Mouse (Mus musculus) layer of hippocampus, adult 8-10 months (tissue): ENCODE measurements around the gene Dync1li2. TPM values are rescaled to one million over a fixed set of nuclear protein-coding genes. Genes with fewer than 3 reads are reported as not detected.

Experiments
- DNase-seq, 2 experiments: peaks; one replicate each; pipeline ENCODE4 v3.0.0; 2022; ENCODE audit warnings: low spot score in 2 of 2
- total RNA-seq, 4 experiments: library from RNA; stranded (reverse); gene quantifications; 2 replicates each; pipeline ENCODE4 v1.2.4; 2022

The Dync1li2 gene
- total RNA-seq = 100 to 1,000 TPM; 230 to 304 (median 242) TPM

DNA sequence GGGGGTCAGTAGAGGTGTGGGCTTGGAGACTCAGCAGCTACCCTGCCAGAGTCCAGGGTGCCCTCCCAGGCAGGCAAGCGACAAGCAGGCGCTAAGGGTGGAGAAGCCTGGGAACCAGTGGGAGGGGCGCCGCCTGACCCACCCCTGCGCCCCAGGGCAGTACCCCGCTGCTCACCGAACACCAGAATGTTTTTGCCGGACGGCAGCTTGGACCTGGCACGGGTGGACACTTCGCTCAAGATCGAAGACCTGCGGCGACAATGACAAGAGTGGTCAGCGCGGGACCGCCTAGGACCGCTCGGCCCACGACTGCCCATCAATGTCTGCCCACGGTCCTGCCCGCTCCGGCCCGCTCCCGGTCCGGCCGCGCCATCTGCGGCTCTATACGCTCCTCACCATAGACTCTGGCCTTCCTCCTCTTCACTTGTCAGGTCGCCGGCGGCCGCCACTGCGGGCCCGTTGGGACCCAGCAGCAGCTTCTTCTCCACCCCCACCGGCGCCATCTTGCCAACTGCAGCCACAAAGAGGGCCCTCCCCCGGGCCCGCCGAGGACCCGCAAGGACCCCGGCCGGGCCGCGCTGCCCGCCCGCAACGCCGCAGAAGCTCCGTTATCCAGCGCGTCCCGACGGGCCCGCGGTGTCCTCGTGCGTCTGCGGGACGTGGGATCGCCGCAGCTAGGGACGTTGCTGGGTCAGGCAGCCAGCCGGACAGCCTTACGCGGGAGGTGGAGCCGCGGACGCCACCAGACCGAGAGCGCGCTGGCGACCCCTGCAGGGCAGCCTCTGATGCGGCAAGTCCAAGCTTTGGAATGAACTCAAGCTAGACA, at the start of gene Dync1li2:
TSS of gene Dync1li2 (minus strand) at position 749 of the 826 bp plus-strand sequence.
- DNase-seq = peak; percentile 73 to 92

DNA sequence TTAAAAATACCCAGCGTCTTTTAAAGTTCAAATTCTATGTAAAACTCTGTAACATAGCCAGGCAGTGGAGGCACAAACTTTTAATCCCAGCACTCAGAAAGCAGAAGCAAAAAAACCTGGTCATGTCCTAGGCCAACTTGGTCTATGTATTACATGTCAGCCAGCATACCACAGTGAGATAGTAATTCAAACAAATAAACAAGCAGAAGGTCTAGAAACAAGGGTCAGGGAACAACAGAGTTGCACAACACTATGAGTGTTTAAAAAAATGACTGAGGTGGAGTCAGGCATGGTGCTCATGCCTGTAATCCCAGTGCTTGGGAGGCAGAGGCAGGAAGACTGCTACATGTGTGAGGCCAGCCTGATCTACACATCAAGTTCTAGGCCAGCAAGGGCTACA, 36.2 kb upstream of the Dync1li2 start:
- no peak for DNase-seq

GRCm38 (mm10) chr8:104472465-104472864, 29.6 kb upstream of the Dync1li2 start:
- DNase-seq = no peak

DNA sequence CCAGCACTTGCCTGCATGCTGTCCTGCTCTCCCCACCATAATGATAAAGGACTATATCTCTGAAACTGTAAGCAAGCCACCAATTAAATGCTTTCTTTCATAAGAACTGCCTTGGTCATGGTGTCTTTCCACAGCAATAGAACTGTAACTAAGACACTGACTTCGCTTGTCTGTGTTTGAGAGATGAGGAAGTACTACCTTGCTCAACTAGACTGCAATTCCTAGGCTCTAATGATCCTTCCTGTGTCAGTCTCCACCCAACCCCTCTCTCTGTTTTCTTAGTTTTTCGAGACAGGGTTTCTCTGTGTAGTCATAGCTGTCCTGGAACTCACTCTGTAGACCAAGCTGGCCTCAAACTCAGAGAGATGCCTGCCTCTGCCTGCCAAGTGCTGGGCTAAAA, 24.6 kb upstream of the Dync1li2 start:
- DNase-seq = no peak

GRCm38 (mm10) chr8:104452177-104452576, 9.3 kb upstream of the Dync1li2 start:
- no peak for DNase-seq

DNA sequence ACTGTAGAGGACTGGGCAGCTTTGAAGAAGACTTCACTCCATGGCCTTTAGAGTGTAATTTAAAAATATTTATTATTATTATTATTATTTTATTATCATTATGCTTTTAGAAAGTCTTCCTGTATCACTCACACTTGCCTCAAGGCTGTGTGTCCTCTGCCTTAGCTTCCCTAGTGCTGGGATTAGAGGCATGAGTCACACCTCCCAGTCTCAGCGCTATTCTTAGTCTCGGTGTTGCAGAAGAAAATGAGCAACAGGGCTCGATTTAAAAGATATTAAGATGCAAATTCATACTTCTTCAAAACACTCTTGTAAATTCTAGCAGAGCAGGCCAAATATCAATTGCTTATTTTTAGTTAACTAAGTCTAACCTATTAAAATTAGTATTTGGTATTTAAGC, 5.9 kb upstream of the Dync1li2 start:
- DNase-seq = no peak

- DNase-seq = no peak
These were observed 3.2 kb upstream of the Dync1li2 start for GRCm38 (mm10) chr8:104446016-104446415.

DNA sequence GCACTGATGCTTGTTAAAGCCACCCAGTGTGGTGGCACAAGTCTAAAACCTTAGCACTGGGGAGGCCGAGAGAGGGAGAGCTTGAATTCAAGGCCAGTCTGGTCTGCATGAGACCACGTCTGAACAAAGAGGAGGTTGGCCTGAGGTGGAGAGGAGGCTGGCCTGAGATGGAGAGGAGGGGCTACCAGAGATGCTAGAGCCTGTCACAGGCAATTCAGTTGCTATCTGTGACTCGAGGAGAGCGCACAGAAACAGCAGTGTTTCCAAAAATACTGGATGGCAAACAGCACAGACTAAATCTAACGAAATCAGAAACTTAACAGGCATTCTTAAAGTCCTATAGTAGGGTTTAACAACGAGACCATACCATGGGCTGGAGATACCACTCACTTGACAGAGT, 2.4 kb upstream of the Dync1li2 start:
- no peak for DNase-seq

GRCm38 (mm10) chr8:104443125-104443679, 355 bp upstream of the Dync1li2 start:
- no peak for DNase-seq

GRCm38 (mm10) chr8:104441613-104442012, 1.2 kb downstream of the Dync1li2 start:
- peak in 1 of 2 experiments; percentile 5 for DNase-seq

DNA sequence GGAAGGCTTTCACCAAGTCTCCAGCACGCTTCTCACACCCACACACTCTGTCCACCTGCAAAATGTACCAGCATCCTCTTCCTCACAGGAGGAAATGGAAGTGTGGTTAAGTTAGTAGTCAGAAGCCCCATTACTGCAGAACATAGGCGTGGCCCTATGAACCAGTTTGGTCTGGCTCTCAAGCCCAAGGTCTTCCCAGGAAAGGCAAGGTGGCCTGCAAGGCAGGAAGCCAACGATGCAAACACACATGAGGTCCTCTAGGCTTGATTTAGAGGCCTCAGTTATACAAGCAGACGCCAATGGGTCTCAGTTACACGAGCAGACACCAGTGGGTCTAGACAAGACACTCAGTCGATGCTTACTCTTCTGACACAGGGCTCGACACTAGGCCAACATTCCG, 3.4 kb downstream of the Dync1li2 start:
- DNase-seq = peak in 1 of 2 experiments; percentile 2

GRCm38 (mm10) chr8:104437494-104438135, 5.2 kb downstream of the Dync1li2 start:
- peak in 1 of 2 experiments; percentile 49 for DNase-seq

DNA sequence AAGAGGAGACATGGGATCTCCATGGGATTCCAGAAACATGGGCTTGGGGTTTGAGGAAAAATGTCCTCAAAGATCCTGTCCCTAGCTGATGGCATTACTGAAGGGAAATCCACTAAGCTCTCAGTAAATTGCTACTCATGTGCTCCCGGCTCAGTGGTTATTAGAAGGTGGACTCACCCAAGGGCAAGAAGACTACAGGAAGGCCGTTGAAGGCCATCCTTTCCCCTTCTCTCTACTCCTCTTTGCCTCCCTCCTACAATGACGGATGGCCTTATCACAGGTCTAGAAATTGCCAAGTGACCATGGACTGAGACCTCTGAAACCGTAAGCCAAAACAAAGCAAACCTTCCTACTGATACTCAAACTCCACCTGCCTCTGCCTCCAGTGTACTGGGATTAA, 6.3 kb downstream of the Dync1li2 start:
- peak in 1 of 2 experiments; percentile 5 for DNase-seq

DNA sequence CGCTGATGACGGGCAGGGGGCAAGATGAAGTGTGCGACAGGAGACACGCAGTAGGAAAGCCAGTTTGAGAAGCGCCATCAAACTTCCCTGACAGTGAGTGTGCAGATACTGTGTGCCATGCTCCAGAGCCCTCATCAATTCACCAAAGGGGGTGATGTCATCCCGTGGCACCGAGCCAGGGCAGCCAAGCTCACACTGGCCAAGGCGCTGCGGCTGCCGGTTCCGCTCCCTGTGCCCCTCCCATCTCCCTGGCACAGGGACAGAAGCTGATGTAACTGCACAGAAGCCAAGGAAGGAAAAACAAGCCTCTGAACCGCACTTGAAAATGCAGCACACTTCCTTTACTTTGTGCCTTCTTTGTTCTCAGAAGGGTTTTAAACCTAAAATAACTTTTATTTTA, 6.8 kb downstream of the Dync1li2 start:
- DNase-seq = peak; percentile 96 to 99

DNA sequence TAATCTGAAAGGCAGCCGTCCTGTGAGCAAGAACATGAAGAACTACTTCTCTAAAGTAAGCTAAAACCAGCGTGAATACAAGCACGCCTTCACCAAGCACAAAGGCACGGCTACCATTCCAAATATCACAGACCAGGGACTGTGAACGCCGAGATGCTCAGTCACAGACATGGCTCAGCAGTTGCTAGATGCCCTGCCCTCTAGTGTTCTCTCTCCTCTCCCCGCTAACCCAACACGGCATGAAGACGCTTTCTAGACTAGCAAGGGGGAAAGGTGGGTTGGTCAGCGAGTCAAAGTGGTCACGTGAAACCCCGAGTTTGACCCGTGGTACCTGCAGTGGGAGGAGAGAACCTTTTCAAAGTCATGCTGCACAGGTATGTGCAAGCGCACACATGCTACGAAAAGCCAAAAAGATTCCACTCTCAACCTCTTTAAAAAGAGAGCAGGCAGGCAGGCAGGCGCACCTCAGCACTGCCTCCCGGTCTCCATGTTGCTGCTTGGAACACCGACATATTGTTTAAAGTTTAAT, 8.0 kb downstream of the Dync1li2 start:
- DNase-seq = no peak

GRCm38 (mm10) chr8:104434275-104434674, 8.6 kb downstream of the Dync1li2 start:
- DNase-seq = no peak

DNA sequence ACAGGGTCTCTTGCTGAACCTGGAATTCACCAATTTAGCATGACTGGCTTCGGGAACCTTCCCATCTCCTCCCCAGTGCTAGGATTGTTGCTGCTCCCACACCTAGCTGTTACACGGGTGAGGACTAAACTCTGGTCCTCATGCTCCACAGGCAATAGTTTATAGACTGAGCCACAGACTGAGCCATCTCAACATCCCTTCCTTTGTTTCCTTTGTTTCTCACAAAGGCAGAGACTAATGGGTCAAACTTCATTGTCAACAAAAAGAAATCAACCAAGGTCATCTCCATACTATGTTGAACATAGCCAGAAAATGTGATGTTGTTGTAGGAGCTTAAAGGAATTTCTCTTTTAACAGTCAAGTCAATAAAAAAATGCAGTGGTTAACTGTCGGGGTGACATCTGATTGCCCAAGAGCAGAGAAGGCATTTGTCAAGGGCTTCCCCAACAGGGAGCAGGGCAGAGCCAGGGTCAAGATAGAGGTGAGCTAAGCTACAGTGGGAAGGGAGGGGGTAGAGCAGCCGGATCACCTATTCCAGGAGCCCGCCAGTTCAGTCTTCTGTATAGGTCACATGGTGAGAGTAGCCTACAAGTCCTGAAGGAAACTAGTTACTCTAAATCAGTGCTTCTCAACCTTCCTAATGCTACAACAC, 9.5 kb downstream of the Dync1li2 start:
- no peak for DNase-seq

DNA sequence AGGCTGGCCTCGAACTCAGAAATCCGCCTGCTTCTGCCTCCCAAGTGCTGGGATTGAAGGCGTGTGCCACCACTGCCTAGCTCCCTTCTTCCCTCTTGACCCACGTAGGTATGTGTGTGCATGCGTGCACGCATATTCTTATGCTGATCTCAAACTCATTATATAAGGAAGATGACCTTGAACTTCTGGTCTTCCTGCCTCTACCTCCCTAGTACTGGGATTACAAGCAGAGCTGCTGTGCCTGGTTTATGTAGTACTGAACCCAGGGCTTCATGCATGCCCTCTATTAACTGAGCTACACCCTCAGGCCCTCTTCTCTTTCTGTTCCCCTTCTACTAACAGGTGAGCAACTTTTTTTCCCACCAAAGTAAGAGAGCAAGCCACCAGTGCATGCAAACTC, 10.2 kb downstream of the Dync1li2 start:
- no peak for DNase-seq

GRCm38 (mm10) chr8:104430230-104430629, 12.6 kb downstream of the Dync1li2 start:
- no peak for DNase-seq

GRCm38 (mm10) chr8:104427703-104428102, 15.1 kb downstream of the Dync1li2 start:
- DNase-seq = no peak

- no peak for DNase-seq
These were observed 20.5 kb downstream of the Dync1li2 start for GRCm38 (mm10) chr8:104422313-104422712.

DNA sequence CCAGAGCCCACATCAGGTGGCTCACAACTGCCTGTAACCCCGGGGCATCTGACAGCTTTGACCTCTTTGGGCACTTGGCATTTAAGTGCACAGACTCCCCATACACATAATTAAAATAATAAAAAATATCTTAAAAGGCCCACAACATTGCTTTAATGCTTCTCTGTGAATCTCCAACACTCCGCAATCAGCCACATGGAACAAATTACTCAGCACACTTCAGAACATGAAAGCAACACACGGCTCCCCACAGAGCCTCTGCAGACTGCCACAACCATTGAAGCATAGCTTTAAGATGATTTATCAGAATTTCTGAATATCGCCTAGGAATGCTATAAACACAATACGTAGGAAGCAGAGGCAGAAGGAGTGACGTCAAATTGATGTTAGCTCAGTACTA, 26.8 kb downstream of the Dync1li2 start:
- no peak for DNase-seq
